Mouse (Mus musculus): ENCODE results near the gene Ttc16.

Ttc16 gene

DNA sequence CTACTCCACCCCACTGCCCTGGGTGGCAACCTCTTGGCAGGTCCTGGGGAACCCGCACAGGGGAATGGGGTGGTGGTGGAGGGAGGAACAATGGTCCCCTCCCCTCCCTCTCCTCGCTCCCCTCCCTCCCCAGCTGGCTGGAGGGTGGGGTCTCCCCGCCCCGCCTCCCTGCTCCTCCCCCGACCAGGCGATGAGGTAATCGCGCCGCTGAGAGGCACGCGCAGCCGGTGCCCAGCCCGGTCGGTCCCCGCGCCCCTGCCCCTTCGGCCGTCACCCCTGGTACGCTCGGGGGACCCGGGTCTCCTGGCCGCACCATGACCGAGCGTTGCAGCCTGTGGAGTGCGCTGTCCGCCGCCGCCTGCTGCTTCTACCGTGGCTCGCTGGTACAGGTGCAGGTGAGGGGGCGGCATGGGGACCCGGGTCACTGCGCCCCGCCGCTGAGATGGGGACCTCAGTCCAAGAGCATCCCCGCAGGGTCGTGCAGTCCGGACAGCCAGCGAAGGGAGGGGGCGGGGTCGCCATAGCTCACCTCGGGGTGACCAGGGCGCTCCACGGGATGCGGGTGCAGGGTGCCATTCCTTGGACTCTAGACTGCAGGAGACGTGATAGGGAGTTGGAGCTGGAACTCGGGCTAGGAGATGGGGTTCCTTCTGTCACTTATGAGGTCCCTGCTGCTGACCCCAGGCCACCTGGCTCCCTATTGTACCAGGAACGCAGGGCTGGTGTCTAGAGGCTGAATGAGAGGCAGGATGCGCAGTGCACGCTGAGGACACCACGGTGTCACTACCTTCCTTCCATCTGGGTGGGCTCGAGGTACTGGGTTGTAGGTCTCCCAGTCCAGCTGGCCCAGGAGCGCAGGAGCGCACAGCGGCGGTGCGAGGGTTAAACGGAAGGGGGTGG, 33.9 kb downstream of the Ttc16 start:
- no peak for DNase-seq

DNA sequence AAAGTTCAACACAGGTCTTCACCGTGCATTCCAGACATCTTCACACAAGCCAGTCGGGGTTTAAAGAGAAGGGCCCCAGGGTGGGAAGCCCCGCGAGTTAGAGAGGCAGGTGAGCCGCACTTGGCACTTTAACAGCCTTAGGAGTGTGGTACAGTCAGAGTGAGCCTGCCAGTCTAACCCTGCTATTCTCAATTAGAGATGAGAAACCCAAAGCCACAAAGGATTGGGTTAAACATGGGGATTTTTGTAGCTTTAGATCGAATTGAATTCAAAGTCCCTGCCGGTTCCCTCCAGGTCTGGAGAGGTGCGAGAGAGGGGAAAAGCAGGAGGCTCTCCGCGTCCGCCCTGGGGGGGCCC, 34.5 kb downstream of the Ttc16 start, which contains the start of gene 6330409D20Rik:
TSS of gene 6330409D20Rik (minus strand) at position 101 of the 357 bp plus-strand sequence.
- DNase-seq = no peak

DNA sequence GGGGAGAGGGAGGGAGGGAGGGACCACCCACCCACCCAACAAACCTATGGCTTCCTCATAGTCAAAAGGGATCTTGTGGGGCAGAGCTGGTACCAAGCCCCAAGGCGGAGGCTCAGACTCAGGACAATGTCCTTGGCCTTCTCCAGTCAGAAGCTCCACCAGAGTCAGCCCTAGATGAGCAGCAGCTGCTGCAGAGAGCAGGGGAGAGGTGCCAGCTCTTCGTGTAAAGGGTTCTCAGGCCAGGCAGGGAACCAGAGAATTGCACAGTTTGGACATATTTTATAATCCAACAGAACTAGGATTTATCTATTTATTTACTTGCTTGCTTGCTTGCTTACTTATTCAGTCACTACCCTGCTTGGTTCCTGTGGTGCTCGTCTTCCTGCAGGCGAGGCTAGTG, 36.1 kb downstream of the Ttc16 start:
- DNase-seq = no peak

DNA sequence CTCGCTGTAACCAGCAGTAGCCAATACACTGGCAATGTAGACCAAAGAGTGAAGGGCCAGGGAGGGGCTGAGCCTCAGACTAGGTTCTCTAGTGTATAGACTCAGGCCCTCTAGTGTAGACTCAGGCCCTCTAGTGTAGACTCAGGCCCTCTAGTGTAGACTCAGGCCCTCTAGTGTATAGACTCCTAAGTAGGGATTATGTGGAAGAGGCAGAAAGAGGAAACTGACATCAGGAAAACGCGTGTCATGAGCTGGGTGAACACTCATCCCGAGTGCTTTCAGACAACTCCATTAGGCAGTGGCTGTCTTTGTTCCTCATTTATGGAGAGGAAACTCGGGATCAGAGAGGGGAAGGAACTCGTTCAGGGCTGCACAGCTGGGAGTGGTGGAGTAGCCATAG, 38.4 kb downstream of the Ttc16 start:
- no peak for DNase-seq

DNA sequence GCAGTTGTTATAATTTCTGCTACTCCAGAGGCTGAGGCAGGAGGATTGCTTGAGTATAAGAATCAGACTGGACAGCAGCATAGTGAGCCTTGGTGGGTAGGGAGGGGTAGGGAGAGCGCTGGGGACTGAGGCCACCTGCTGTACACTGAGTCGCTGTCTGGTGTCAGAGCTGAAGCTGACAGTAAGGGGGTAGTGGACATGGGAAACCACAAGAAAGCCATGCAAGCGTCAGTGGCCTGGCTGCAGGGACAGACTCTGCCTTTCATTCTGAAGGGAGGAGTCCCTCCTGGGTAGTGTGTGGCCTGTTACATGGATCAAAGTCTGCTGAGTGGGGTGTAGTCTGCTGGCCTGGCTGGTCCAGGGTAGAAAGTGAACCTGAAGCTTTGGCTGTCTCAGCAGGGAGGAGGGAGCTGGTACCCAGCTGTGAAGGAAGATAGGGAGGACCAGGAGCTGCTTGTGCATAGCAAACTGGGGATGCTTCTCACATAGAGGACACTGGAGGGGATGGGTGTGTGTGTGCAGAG, 39.1 kb downstream of the Ttc16 start:
- DNase-seq = no peak

DNA sequence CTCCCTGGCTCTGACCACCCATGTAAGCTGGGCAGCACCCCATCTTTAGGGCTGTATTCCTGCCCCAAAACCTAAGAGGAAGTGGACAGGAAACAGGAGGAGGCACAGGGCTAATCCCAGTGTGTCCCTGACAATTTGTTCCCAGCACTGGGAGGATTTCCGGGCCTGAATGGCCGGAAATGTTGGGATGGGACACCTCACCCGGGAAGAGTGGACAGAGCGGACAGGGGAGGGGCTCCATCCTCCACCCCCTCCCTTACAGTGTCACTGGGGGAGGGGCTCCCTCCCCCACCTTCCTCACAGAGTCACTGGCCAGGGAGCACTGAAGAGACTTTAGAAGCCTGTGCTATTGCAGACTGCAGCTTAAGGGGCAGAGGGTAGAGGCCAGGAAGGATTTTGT, 40.5 kb downstream of the Ttc16 start:
- DNase-seq = peak; percentile 77

DNA sequence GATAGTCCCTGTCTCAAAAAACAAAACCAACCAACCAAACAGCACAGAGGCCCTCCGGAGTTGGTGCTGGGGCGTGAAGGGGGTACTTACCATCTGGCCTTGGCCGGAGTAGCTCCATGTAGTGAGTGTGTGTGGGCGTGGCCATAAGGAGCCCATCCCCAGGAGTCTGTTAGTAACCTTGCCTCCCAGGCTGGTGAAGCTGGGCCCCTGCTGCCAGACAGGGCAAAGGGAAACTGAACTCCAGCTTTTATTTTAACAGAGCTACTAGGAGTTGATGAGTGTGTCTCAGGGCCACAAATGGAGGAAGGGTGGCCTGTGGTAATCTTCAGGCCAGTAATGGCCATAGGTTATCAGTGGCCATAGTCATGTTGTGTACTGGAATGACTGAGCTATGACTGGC, 41.0 kb downstream of the Ttc16 start:
- no peak for DNase-seq

DNA sequence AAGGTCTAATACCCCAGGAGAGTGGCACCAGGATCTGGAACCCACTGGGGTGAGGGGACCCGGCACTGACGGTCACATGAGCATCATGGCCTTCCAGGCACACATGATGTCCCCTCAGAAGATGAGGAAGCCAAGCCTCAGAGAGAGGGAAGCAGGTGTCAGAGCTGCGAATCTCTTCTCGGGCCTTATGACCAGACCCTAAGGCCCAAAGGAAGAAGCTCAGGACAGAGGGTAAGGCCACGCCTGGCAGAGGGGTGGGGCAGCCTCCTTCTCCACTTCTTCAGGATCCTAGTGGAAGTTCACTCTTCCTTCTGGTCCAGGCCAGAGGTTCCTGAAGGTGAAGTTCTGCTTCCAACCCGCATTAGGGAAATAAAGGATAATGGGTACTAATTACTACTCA, 42.7 kb downstream of the Ttc16 start:
- DNase-seq = no peak

DNA sequence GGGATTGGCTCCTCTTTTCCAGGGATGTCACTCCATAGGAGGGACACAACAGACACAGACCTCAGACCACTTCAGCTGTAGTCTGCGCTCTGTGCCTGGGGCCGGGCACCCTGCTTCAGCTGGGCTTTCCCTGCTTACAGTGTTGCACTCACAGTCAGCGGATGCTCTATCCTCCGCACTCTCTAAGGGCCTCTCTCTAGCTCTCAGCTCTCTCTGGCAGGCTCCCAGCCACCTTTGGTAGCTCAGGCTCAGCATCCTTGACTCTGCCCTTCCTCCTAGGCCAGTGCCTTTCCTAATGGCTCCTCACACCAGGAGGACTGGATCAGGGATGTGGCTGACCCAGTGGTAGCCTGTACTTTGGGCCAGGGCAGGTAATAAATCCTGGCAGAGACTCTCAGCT, 43.5 kb downstream of the Ttc16 start:
- no peak for DNase-seq

DNA sequence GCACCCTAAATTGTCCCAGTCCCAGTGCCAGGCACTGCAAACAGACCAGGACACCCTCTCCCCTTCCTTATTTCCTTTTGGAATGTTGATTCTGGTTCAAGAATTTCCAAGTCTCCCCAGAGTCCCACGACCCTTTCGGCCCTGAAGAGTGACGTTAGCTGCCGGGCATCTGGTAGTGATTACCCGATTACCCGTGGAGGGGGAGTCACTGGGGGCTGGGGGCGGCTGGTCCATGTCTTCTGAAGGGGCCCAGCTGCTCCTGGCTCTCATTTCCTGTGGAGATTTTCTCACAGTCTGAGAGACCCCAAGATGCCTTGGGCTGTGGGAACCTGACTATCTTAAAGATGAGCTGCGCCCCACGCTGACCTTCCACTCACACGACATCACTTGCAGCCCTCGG, 44.6 kb downstream of the Ttc16 start:
- no peak for DNase-seq

DNA sequence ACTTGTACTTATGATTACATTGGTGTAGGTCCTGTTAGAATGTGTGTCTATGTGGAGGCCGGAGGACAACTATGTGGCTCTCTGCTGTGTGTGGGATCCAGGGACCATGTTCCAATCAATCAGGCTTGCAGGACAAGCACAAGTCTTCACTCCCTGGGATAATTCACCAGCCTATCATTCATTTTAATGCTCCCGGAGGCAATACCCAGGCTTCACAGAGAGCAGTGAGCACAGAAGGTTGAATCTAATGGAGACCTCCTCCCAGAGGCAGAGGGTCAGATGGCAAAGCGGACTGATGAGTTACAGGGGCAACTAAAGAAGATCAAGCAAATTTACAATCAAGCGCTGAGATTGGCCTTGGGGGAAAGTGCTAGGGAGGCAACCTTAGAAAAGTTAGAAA, 45.9 kb downstream of the Ttc16 start:
- no peak for DNase-seq

DNA sequence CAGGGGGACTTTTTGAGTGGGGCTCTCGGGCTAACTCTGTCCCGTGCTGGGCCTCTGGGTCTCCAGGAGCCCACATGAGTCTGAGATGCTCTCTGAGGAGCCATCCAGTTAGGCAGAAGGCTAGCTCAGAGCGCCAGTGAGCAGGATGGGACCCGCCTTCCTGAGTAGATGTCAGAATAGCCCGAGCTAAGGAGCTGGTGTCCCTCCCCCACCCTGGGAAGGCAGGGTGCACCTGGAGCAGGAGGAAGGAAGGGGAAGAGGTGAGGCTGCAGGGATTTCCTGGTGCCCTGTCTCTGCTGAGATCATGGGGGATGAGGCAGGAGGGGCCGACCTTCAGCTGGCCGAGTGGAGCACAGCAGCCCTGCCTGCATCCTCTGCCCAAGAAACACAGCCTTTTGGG, 47.0 kb downstream of the Ttc16 start:
- DNase-seq = peak; percentile 77

DNA sequence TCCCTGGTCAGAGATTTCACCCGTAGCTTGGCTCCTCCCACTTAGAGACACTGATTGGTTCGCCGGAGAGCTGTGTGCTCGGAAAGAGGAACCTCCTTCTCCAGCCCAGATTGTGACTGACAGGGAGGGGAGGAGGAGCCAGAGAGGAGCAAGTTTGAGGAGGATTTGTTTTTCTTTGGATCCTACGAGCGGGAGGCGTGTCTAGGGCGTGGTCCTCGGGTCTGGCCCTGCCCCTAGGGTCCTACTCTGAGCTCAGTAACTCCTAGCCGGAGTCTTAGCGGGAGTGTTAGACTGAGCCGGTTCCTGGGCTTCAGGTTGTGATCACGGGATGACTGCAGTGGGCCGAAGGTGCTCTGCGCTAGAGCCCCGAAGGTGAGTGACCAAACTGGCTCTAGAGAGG, 48.0 kb downstream of the Ttc16 start:
- DNase-seq = peak; percentile 98

DNA sequence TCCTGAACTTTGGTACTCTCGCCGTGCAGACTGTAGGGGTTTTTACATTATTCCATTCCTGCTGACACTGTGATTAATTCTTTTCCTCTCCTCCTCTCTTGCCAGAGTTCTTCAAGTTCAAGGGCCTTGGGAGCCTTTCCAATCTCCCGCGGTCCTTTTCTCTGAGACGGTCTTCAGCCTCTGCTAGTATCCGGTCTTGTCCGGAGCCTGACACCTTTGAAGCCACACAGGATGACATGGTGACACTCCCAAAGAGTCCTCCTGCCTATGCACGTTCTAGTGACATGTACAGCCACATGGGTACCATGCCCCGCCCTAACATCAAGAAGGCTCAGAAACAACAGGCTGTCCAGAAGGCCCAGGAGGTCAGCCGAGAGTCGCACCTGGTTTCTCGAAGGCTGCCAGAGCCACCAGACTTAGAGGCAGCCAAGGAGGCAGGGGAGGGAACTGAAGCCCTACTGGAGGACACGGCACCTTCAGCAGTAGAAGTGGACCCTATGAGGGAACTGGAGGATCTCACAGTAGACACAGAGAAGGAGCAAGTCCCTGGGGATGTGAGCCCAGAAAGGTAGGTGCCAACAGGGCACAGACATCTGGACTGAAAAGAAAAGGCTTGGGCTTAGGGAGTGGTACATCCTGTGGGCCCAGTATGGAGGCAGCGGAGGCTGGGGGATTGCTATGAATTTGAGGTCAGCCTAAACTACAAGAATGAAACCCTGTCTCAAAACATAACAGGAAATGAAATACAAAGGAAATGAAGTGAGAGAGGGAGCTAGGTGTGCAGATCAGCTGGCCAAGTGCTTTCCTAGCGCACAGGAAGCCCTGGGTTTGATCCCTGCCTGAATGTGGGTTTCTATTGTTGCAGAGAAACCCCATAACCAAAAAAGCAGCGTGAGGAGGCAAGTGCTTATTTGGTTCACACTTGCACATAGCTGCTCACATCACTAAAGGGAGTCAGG, 50.3 kb downstream of the Ttc16 start:
- no peak for DNase-seq

DNA sequence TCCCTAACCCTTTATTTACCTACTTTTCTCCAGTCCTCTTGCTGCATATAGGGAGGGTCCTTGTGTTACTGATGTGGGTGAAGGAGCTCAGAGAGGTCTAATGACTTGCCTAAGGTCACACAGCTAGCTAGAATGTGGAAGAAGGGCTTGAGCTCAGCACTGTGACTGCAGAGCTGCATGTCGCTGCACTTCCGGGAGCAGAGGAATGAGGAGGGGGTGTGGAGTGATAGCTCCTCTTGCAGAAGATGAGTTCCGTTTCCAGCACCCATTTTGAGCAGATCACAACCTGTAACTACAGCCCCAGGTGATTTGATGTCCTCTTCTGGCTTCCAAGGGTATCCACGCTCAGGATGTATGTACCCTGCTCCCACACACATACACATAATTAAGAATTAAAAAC, 51.3 kb downstream of the Ttc16 start:
- DNase-seq = no peak

DNA sequence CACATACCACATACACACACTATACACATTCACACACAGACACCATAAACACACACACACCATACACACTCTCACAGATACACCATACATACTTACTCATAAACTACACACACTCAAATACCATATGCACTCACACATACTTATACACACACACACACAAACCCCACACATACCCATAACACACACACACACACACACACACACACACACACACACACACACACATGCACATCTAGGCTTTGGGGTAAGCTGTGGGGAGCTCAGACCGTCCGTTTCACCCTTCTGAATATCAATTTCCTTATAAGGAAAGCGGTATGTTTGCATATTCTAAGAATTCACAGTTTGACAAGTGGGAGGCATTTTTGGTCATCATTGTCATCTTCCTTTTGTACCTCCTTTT, 52.9 kb downstream of the Ttc16 start:
- no peak for DNase-seq

DNA sequence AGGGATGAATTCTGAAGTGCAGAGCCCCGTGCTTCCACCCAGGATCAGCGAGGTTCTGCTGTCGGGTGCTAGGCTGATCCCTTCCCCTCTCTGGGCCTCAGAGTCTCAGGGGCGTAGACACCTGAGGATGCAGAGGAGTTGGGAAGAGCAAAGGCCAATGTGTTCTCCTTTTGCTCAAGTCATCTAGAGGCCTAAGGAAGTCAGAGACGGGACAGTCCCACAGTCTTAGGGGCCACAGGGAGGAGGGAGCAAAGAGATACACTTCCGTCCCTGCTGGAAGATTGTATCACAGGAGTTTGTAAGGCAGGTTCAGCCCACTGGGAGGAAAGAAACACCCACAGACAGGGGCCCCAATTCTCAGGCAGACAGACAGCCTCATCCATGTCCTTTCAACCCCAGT, 53.4 kb downstream of the Ttc16 start:
- no peak for DNase-seq

DNA sequence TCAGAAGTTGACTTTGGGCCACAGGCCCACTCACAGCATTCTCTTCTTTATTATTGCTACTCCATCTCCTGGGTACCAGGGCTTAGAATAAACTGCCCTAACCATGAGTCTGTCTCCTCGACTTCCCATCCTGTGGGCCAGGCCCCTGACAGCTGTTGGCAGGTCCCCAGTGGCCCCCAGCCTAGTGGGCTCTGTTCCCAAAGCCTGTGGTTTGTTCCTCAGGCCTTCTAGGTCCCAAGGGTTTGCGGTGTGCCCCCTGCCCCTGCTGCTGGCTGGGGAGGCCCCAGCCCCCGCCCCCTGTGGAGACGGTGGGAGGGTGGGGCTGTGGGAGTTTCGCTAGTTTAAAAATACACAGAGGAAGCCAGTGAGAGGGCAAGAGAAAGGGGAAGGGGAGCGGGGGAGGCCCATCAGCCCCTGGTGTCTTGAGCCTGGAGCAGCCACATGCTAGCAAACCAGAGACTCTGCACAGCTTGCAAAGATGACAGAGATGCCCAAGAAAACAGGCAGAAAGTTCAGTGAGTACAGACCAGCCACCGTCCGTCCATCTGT, 54.7 kb downstream of the Ttc16 start, which contains the start of gene Sh2d3c:
TSS of gene Sh2d3c (plus strand) at position 375 of the 549 bp plus-strand sequence.
- DNase-seq = no peak

DNA sequence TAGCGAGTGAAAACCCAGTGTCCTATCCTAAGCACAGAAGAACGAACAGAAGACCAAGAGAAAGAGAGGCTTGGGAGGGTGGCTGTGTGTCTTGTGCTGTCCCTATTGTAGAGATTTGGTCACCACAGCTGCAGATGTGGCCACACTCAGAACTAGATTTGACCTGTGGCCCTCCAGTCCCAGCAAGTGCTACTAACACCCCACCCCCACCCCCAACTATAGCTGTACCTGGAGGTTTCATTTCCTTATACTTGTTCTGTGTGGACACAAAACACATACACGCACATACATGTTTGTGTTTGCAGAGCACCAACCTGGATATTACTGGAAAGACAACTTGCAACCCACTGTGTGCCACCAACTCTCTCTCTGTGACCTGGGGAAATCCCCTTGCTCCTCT, 55.4 kb downstream of the Ttc16 start:
- no peak for DNase-seq

DNA sequence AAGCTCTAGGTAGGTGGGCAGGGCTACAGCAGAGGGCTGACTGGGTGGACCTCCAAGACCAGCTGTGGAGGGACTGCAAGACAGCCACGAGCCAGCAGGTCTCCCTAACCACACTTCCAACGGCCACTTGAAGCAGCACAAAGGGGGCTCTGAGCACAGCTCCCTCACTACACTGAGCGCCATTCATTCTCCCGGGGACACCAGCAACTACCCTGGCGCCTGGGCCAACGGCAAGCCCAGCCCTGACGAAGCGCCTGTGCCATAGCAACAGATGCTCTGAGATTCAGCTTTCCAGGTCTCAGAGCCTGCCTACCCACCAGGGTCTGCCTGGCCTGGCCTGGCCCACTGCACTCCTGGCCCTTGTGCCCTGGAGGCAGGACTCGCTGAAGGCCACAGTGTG, 56.7 kb downstream of the Ttc16 start:
- DNase-seq = no peak

DNA sequence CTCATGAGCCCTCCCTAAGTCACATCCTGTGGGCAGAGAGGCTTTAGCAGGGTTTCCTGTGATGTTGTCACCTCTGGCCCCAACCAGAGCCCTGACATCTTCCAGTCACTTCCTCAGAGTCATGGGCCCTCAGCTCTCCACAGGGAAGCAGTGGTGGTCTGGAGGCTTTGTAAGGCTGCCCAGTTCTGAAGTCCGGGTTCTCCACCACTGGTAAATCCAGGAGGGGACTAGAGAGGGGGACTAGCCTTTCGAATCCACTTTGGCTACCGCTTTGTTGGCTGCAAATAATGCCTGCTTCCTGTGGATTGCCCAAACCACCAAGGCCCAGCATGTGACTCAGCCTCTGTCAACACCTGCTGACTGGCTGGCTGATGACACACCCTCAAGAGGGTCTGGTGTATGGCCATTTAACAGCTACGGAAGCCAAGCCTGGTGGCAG, 60.4 kb downstream of the Ttc16 start:
- no peak for DNase-seq

DNA sequence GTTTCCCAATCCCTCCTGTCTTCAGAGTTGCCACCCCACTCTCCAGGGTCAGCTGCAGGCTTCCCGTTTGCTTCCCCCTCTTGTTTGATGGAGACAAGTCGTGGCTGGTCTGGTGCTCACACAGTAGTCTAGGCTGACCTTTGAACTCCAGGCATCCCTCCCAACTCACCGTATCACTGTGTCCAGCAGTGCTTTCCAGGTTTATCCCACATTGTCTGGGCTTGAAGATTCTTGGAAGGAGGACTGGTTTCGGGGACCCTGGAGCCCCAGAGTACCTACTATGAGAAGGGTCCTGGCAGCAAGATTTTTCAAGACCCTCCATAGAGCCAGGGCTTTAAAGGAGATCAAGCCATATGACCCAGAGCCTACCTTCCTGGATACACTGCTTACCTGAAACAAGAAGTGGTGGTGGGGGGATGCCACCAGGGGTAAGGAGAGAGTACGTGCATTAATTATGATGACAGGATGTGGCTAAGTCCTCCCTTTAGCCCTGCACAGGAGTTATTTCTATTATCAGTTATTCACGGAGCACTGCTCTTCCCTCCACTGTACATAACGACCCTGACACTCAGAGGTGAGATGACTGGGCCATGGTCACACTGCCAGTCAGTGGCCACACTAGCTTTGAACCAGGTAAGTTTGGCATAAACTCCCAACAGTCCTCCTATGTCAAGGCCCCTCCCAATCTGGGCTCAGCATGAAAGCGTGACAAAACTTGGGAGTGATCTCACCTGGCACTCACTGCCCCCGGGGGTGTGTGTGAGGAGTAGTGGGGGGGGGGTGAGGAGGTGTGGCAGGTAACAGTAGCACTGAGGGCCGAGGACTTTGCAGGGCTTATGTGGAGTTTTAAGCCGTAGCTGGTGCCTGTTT, 61.1 kb downstream of the Ttc16 start:
- DNase-seq = no peak
